Mouse (Mus musculus) hindbrain, embryonic 15.5 days (tissue): Measurements from ENCODE around the gene Vps29. TPM values are rescaled to one million over a fixed set of nuclear protein-coding genes. Genes with fewer than 3 reads are reported as not detected.

Experiments
- ATAC-seq: fragments of 200-750 bp; cut with Nextera tagmentation; 2 replicates; pipeline ENCODE4 v1.8.0; 2017; ENCODE audit warnings: low read depth, moderate number of reproducible peaks, moderate TSS enrichment; ENCODE audit not compliant: low FRiP score
- H3K27ac ChIP-seq: fragments of 300-500 bp; sonication (generic); replicated peaks from 2 replicates; pipeline ENCODE4 v1.5.1; 2015; ENCODE audit warnings: mild to moderate bottlenecking, inconsistent platforms
- H3K27me3 ChIP-seq: fragments of 300-500 bp; sonication (generic); 2 replicates; pipeline ENCODE4 v1.6.1; 2015; ENCODE audit warnings: control low read depth, inconsistent platforms
- H3K36me3 ChIP-seq: fragments of 300-500 bp; sonication (generic); 2 replicates; pipeline ENCODE4 v1.6.1; 2015; ENCODE audit warnings: control low read depth, inconsistent platforms
- H3K4me1 ChIP-seq: fragments of 300-500 bp; sonication (generic); replicated peaks from 2 replicates; pipeline ENCODE4 v1.6.1; 2015; ENCODE audit warnings: control low read depth, inconsistent platforms
- H3K4me2 ChIP-seq: fragments of 300-500 bp; sonication (generic); 2 replicates; pipeline ENCODE4 v1.6.1; 2015; ENCODE audit warnings: moderate library complexity, mild to moderate bottlenecking, inconsistent platforms
- H3K4me3 ChIP-seq: fragments of 300-500 bp; sonication (generic); 2 replicates; pipeline ENCODE4 v1.5.1; 2015; ENCODE audit warnings: mild to moderate bottlenecking, inconsistent platforms
- H3K9ac ChIP-seq: fragments of 300-500 bp; sonication (generic); 2 replicates; pipeline ENCODE4 v1.6.1; 2015; ENCODE audit warnings: inconsistent platforms
- H3K9me3 ChIP-seq: fragments of 300-500 bp; sonication (generic); 2 replicates; pipeline ENCODE4 v1.6.1; 2016; ENCODE audit warnings: control low read depth, inconsistent platforms
- WGBS: fragments of 180-500 bp; shearing (Covaris S2); methylation state at CpG from one replicate; pipeline ENCODE4 v1.1.7; 2015; 5-methylcytosine and 5-hydroxymethylcytosine counted together
- polyA plus RNA-seq: library from polyadenylated mRNA; unstranded; fragments of >200 nt; fragmentation: Nextera tagmentation; extraction: Ambion mirVana; gene quantifications from 2 replicates; pipeline ENCODE4 v1.2.1, GENCODE M21; 2015

Gene Vps29
- 302 and 317 TPM in 2 replicates for polyA plus RNA-seq

DNA sequence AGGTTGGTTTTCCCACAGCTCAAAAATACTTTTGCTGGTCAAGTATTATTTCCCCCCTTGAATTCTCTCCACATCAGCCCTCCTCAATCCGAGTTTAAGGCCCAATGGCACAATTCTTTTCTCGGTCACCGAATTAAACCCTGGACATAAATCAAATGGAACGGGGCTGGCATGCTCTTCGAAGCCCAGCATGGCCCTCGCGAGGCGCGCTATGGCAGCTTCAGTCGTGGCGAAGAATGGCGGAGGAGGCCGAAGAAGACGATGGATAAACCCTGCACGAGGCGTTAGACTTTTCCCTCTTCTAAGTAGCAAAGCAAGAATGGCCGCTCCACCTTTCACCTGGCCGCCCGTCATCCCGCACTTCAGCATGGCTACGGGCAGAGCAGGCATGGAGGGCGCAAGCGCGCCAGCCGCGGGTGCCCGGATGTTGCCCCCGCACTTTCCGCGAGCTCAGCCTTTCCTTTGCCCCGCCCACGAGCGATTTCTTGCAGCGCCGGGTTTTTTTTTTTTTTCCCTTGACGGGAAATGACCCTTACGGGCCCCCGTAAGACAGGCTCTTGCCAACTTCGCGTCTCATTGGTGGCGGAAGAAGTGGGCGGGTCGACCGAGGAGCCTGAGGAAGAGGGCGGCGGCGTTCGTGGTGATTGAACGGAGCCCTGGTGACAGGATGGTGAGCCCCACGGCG, at the start of gene Vps29, which contains the start of gene Rad9b:
TSS of gene Vps29 (plus strand) at position 563 of the 685 bp plus-strand sequence.
TSS of gene Rad9b (minus strand) at position 427 of the 685 bp plus-strand sequence.
- Histone ChIP-seq H3K4me1 (peaks cover 18% of the 10 kb centered on the region), H3K36me3 (no peaks in the 10 kb centered on the region), H3K9me3 (no peaks in the 10 kb centered on the region), H3K27ac (peak within 1 kb of the TSS; percentile 91), H3K4me3 (peak within 1 kb of the TSS; percentile 71), H3K27me3 (no peaks in the 10 kb centered on the region), H3K9ac (peak within 1 kb of the TSS; percentile 79), H3K4me2 (peak within 1 kb of the TSS; percentile 79)
- peak; percentile 94 for ATAC-seq
- WGBS, result 2% methylated on average over 51 of the region's 51 CpGs

DNA sequence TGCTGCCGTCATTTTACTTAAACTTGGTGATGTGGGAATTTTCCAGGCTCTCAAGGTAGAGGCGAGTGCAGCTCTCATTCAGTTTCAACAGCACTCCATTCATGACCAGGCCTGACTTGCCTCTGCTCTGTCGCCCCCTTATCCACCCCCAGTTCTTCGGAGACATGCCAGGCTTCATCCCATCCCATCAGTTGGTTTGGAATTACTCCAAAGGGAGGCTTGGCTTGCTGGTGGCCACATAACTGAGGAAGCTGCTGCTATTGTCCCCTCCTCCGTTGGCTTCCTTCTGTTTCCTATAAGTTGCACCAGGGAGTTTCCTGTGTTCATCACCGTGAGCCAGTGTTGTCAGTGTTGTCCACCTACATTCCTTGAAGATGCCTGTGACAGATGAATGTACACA, 49.6 kb upstream of the Vps29 start:
- Histone ChIP-seq H3K27me3 (no peaks in the 10 kb centered on the region), H3K4me2 (no peak overlapping the region), H3K4me1 (peaks cover 30% of the 10 kb centered on the region), H3K9me3 (no peaks in the 10 kb centered on the region), H3K27ac (no peak overlapping the region), H3K9ac (no peak overlapping the region), H3K36me3 (peaks cover 6% of the 10 kb centered on the region; the same call in 1 of the 2 replicates), H3K4me3 (no peak overlapping the region)
- no peak for ATAC-seq
- 77% methylated on average over 6 of the region's 6 CpGs for WGBS

DNA sequence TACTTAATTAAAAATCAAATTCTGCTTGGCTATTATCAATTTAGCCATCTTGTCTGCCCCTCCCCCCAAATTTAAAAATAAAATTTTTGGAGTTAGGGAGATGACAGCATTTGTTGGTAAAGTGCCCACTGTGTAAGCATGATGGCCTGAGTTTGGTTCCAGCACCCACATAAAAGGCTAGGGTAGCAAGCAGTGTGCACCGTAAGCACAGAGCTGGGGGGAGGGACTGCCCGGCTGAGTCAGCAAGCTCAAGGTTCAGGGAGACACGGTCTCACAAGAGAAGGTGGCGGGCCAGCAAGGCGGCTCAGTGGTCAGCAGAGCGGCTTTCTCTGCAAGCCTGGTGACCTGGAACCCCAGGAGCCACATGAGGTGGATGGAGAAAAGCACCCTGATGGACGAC, 48.7 kb upstream of the Vps29 start:
- Histone ChIP-seq H3K4me3 (no peak overlapping the region), H3K9me3 (no peaks in the 10 kb centered on the region), H3K27me3 (no peaks in the 10 kb centered on the region), H3K4me1 (peaks cover 28% of the 10 kb centered on the region), H3K27ac (no peak overlapping the region), H3K9ac (no peak overlapping the region), H3K36me3 (peaks cover 7% of the 10 kb centered on the region; the same call in 1 of the 2 replicates), H3K4me2 (no peak overlapping the region)
- ATAC-seq, result no peak
- 88% methylated on average over 7 of the region's 7 CpGs for WGBS

- Histone ChIP-seq H3K27ac (no peak overlapping the region), H3K9me3 (no peaks in the 10 kb centered on the region), H3K4me1 (peaks cover 28% of the 10 kb centered on the region), H3K27me3 (no peaks in the 10 kb centered on the region), H3K36me3 (peaks cover 7% of the 10 kb centered on the region; the same call in 1 of the 2 replicates), H3K9ac (no peak overlapping the region), H3K4me2 (no peak overlapping the region), H3K4me3 (no peak overlapping the region)
- WGBS, result 88% methylated on average over 3 of the region's 3 CpGs
- no peak for ATAC-seq
Measured at GRCm38 (mm10) chr5:122306536-122306935, 47.6 kb upstream of the Vps29 start.

GRCm38 (mm10) chr5:122310699-122311098, 43.5 kb upstream of the Vps29 start:
- Histone ChIP-seq H3K27ac (no peak overlapping the region), H3K36me3 (peaks cover 7% of the 10 kb centered on the region; the same call in 1 of the 2 replicates), H3K27me3 (no peaks in the 10 kb centered on the region), H3K9me3 (no peaks in the 10 kb centered on the region), H3K4me1 (peaks cover 5% of the 10 kb centered on the region; the same call in 1 of the 2 replicates), H3K4me2 (no peak overlapping the region), H3K9ac (no peak overlapping the region), H3K4me3 (no peak overlapping the region)
- ATAC-seq, result no peak
- 87% methylated on average over 8 of the region's 8 CpGs for WGBS

- ATAC-seq, result no peak
- Histone ChIP-seq H3K4me3 (no peak overlapping the region), H3K4me2 (no peak overlapping the region), H3K27ac (no peak overlapping the region), H3K9ac (no peak overlapping the region), H3K4me1 (peaks cover 5% of the 10 kb centered on the region; the same call in 1 of the 2 replicates), H3K27me3 (no peaks in the 10 kb centered on the region), H3K9me3 (no peaks in the 10 kb centered on the region), H3K36me3 (peaks cover 7% of the 10 kb centered on the region; the same call in 1 of the 2 replicates)
- 55% methylated on average over 7 of the region's 7 CpGs for WGBS
Measured at GRCm38 (mm10) chr5:122311692-122312091, 42.5 kb upstream of the Vps29 start.

DNA sequence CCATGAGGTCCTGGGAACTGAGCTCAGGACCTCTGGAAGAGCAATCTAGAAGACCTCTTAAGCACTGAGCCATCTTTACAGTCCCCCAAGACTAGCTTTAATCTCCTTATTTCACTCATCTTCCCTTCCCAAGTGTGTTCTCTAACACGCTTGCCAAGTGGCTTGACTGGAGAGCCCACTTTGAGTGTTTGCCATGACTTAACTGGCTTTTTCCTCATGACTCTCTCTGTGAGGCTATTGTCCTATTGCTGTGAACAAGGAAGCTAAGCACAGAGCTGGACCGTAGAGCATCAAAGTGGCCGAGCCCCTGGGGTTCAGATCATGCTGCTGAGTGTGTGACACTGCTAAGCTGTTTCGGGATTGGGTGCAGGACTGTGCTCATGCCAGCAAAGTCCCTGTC, 41.8 kb upstream of the Vps29 start:
- peaks cover 5% of the 10 kb centered on the region; the same call in 1 of the 2 replicates for H3K4me1 ChIP-seq
- 72% methylated on average over 4 of the region's 4 CpGs for WGBS
- H3K4me3 ChIP-seq, result no peak overlapping the region
- ATAC-seq, result no peak
- no peak overlapping the region for H3K9ac ChIP-seq
- H3K36me3 ChIP-seq, result peaks cover 7% of the 10 kb centered on the region; the same call in 1 of the 2 replicates
- no peak overlapping the region for H3K27ac ChIP-seq
- no peak overlapping the region for H3K4me2 ChIP-seq
- no peaks in the 10 kb centered on the region for H3K27me3 ChIP-seq
- H3K9me3 ChIP-seq, result no peaks in the 10 kb centered on the region

- ATAC-seq, result no peak
- H3K4me1 ChIP-seq, result peaks cover 5% of the 10 kb centered on the region; the same call in 1 of the 2 replicates
- H3K4me2 ChIP-seq, result no peak overlapping the region
- H3K36me3 ChIP-seq, result peaks cover 7% of the 10 kb centered on the region; the same call in 1 of the 2 replicates
- no peak overlapping the region for H3K9ac ChIP-seq
- H3K27me3 ChIP-seq, result no peaks in the 10 kb centered on the region
- no peak overlapping the region for H3K4me3 ChIP-seq
- H3K9me3 ChIP-seq, result no peaks in the 10 kb centered on the region
- 86% methylated on average over 17 of the region's 17 CpGs for WGBS
- no peak overlapping the region for H3K27ac ChIP-seq
Measured at GRCm38 (mm10) chr5:122312942-122313684, 41.1 kb upstream of the Vps29 start.

DNA sequence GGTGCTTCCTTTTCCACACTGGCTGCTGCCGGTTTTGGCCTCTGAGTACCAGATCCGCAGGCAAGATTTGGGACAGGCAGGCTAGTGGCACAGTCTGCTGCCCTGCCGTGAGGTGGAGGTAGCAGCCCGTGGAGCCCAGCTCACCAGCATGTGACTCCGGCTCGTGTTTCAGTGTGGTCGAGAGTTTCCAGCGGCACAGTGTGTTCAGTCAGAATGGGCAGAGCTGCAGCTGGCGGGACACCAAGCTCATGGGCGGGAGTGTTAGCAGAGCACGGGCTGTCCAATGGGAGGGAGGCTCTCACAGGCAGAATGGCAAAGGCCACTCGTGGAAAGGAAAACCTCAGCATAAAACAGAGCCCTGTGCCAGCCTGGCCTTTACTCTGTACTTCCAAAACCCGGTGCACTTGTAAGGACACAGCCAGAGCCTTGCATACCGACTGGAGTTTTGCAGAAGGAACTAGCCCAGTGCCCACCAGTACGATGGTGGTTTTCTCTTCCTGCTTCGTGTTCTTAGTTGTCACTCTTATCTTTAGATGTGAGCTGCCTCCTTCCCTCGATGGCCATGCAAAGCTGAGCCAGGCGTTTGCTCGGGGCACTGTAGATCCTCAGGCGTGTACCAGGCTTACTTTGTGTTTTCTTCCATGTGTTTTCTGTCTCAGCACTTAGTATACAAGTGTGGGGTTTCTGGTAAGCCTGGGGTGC, 39.1 kb upstream of the Vps29 start:
- Histone ChIP-seq H3K27me3 (no peaks in the 10 kb centered on the region), H3K4me2 (no peak overlapping the region), H3K27ac (no peak overlapping the region), H3K4me3 (no peak overlapping the region), H3K9me3 (no peaks in the 10 kb centered on the region), H3K9ac (no peak overlapping the region), H3K4me1 (peaks cover 5% of the 10 kb centered on the region; the same call in 1 of the 2 replicates), H3K36me3 (no peaks in the 10 kb centered on the region)
- peak; percentile 72; the same call in 1 of the 2 replicates for ATAC-seq
- WGBS, result 65% methylated on average over 20 of the region's 20 CpGs

DNA sequence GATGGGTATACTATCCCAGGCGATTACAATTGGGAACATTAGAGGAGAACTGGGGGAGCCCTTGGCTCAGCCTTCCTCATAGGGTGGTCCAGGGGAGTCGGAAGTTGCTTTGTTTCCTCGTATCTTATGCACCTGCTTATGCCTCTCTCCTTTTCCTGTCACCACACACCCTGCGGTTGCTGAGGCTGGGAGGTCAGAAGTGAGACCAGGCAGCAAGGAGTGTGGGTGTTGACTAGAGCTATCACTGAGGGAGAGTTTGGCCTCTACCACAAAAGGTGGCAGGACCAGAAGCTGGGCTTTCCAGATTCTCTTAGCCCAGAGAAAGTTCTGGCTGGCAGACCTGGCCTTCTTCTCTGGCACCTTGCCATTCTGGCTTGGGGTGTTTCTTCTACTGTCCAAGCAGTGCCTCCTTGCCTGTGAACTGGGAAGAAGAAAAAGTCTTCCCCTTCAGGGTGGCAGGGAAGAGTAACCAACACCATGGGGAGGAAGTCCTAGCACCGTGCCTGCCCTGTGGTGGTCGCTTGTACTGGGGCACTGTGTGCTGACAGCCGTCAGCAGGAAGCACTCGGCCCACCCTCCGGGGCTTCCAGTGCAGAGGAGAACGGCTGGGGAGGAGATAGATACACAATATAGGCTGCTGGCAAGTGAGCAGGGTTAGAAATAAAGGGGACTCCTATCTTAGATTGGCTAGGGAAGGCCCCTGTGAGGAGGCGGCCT, 36.7 kb upstream of the Vps29 start:
- Histone ChIP-seq H3K27me3 (no peaks in the 10 kb centered on the region), H3K9ac (no peak overlapping the region), H3K4me2 (no peak overlapping the region), H3K27ac (no peak overlapping the region), H3K4me1 (peaks cover 1% of the 10 kb centered on the region; the same call in 1 of the 2 replicates), H3K4me3 (no peak overlapping the region), H3K36me3 (no peaks in the 10 kb centered on the region), H3K9me3 (no peaks in the 10 kb centered on the region)
- no peak for ATAC-seq
- WGBS, result 77% methylated on average over 11 of the region's 11 CpGs

- Histone ChIP-seq H3K27me3 (no peaks in the 10 kb centered on the region), H3K27ac (no peak overlapping the region), H3K9ac (no peak overlapping the region), H3K9me3 (no peaks in the 10 kb centered on the region), H3K36me3 (no peaks in the 10 kb centered on the region), H3K4me2 (no peak overlapping the region), H3K4me3 (no peak overlapping the region), H3K4me1 (no peaks in the 10 kb centered on the region; the same call in 1 of the 2 replicates)
- WGBS, result 62% methylated on average over 3 of the region's 3 CpGs
- ATAC-seq, result no peak
Measured at GRCm38 (mm10) chr5:122318100-122318499, 36.1 kb upstream of the Vps29 start.
